Mouse (Mus musculus): ENCODE measurements at regions not wholly inside any gene's neighbourhood (a gene's known extent, or its start where the extent isn't known, plus 50 kb on each side); places are given as distances from the start of the nearest gene placed in this dataset.

- peak; percentile 2 for DNase-seq
Measured at GRCm38 (mm10) chr6:104309166-104309565, 183.4 kb upstream of the Cntn6 start.

DNA sequence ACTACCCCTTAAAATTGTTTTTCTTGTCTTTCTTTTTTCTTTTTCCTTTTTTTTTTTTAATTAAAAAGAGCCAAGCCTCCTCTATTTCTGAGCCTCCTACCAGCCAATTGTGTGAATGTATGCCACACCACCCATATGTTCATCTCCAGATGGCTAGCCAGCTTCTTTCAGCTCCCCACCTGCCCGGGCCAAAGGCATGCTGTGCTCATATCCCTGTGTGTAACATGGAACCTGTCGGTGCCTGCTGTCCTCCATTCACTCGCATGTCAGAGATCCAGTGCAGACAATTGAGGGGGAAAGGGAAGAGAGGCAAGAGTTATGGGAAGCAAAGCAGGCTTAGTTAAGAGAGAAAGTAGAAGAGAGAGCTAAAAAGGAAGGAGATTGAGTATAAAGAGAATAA, 179.6 kb upstream of the Cntn6 start:
- DNase-seq: no peak

GRCm38 (mm10) chr6:104318451-104318850, 174.1 kb upstream of the Cntn6 start:
- no peak for DNase-seq

DNA sequence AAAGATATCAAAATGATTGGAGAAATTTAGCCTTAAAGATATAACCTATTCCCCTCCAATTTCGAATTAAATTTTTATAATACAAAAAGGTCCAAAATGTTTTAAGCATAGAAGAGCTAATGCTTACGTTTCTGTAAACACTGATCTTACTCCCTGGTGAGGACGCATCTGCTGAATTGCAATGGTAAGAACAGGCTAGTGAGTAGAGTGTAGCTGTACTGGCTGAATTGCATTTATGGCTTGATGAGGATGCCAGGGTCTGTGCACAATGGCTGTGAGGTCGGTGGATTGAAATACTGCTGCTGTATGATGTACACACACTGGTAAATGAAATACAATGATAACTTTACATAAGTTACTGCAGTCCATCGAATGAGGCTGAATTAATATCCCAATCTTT, 170.4 kb upstream of the Cntn6 start:
- DNase-seq: no peak

DNA sequence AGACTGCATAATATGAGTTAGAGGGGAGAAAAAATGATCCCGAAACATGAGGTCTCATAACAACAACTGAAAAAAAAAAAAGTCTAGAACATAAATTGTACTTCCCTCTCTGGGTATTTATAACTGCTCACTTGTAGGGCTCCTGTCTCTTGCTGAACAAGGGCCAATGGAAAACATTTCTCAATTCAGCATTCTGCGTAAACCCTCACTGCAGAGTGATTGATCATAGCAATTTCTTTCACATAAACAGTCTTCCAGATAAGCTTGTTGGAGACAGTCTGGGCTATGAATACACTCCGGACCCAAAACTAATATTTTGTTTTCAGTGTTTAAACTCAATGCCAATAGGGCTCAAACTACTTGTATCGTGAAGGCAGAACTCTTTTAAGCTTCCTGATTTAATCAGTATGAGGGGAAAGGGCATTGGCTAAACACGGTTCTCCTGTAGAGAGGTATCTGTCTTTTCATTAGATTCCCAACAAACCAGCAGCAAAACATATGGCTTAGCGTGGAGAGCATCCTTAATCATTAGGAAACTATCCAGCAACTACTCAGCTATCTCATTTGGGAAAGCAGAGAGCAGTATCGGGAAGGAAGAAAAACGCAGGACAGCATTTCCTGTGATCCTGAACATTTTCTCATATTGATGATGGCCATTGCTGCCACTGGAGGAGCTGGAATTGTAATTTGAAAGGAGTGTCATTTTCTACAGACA, 153.3 kb upstream of the Cntn6 start:
- DNase-seq: no peak

GRCm38 (mm10) chr6:104343986-104344385, 148.6 kb upstream of the Cntn6 start:
- no peak for DNase-seq

All from lung, postnatal 14 days (tissue).